In genomic region chr2:149923561-149923960, GRCm38 (mm10) we compare ENCODE assay signal across 12 mouse cellular contexts.
"Had no signal": no experiment of that assay in that cellular context is flagged by ENCODE, and none has a peak within 500 bp of the region (broad histone marks: within the 10 kb centered on the region; RNA-seq: fewer than 3 reads in every experiment).

No protein-coding gene starts in this region.

- H3K27me3 ChIP-seq: kidney, embryonic 15.5 days; limb, embryonic 13.5 days; midbrain, embryonic 13.5 days; stomach, embryonic 15.5 days had no signal

- H3K9ac ChIP-seq: kidney, embryonic 15.5 days; limb, embryonic 13.5 days; liver, embryonic 14.5 days; midbrain, embryonic 13.5 days; stomach, embryonic 15.5 days had no signal

- H3K4me2 ChIP-seq: kidney, embryonic 15.5 days; limb, embryonic 13.5 days; midbrain, embryonic 13.5 days; stomach, embryonic 15.5 days had no signal

- ATAC-seq: midbrain, embryonic 13.5 days had no signal

- H3K36me3 ChIP-seq: kidney, embryonic 15.5 days; limb, embryonic 13.5 days; midbrain, embryonic 13.5 days; stomach, embryonic 15.5 days had no signal

- H3K9me3 ChIP-seq: kidney, embryonic 15.5 days; limb, embryonic 13.5 days; midbrain, embryonic 13.5 days; stomach, embryonic 15.5 days had no signal

- H3K27ac ChIP-seq: kidney, embryonic 15.5 days; limb, embryonic 13.5 days; liver, embryonic 14.5 days; midbrain, embryonic 13.5 days; stomach, embryonic 15.5 days had no signal

- H3K4me3 ChIP-seq: kidney, embryonic 15.5 days; limb, embryonic 13.5 days; midbrain, embryonic 13.5 days; stomach, embryonic 15.5 days had no signal

- DNase-seq: kidney, adult 18-20 months; kidney, postnatal 14 days; left cerebral cortex, postnatal 4 days; lung, adult 18-20 months; right cerebral cortex, postnatal 14 days; thymus, adult 2 months; thymus, postnatal 25 days had no signal

- H3K4me1 ChIP-seq: kidney, embryonic 15.5 days; midbrain, embryonic 13.5 days; stomach, embryonic 15.5 days had no signal
